In the genomic region with DNA sequence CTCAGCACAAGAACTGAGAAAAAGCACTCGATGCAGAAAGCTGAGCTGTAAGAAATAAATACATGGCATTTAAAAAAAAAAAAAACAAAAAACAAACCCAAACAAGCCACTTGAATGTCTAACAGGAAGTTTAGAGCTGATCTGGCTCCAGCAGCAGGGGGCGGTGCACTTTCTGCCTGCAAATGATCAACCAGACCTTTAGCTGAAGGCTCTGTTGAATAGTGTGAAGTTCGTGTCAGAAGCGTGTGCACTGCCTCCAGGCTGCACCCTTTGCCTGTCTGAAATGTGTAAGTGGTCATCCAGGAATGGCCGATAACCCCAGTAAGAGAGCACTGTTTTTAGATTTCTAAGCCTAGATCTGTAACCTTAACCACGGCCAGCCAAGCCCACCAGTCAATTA, we compare ENCODE assay signal across 12 mouse cellular contexts. TPM values are rescaled to one million over a fixed set of nuclear protein-coding genes. Genes with fewer than 3 reads are reported as not detected.
A peak's percentile ranks its signal among the peaks of the same experiment; 100 is the strongest.
DNase-seq lines count a peak whose midpoint lies in the region; ATAC-seq lines count a peak whose summit lies in the region.
"Had no signal": no experiment of that assay in that cellular context is flagged by ENCODE, and none has a peak within 500 bp of the region (broad histone marks: within the 10 kb centered on the region; RNA-seq: fewer than 3 reads in every experiment).

No protein-coding gene starts in this region.

- H3K4me3 ChIP-seq in heart, embryonic 15.5 days: no peak overlapping the region
- H3K4me3 ChIP-seq in brown adipose tissue, adult 24 weeks (ENCODE audit: insufficient read depth, low read depth, low read length): no peak overlapping the region
- H3K4me3 ChIP-seq in kidney, embryonic 14.5 days (ENCODE audit: low read length): no peak overlapping the region
- H3K4me3 ChIP-seq in liver, embryonic 16.5 days (ENCODE audit: low read depth, low read length): no peak overlapping the region
- H3K4me3 ChIP-seq: embryonic facial prominence, embryonic 10.5 days; hindbrain, embryonic 15.5 days; midbrain, embryonic 12.5 days had no signal

- peak overlapping the region; percentile 76 for H3K27ac ChIP-seq in heart, embryonic 15.5 days
- 0 out of 2 replicates have a peak overlapping the region, but pooled peaks have one; percentile 1 for H3K27ac ChIP-seq in brown adipose tissue, adult 24 weeks (replicated peaks; ENCODE audit: low read depth, low read length)
- H3K27ac ChIP-seq in kidney, embryonic 14.5 days (ENCODE audit: low read depth, low read length): peak overlapping the region; percentile 26; the same call in 1 of the 2 replicates
- H3K27ac ChIP-seq in liver, embryonic 16.5 days (ENCODE audit: low read length): peak overlapping the region; percentile 78
- H3K27ac ChIP-seq: embryonic facial prominence, embryonic 10.5 days; hindbrain, embryonic 15.5 days; midbrain, embryonic 12.5 days had no signal

- peaks cover 66% of the 10 kb centered on the region for H3K36me3 ChIP-seq in heart, embryonic 15.5 days
- peaks cover 82% of the 10 kb centered on the region for H3K36me3 ChIP-seq in kidney, embryonic 14.5 days (ENCODE audit: control insufficient read depth, insufficient read depth, low read length)
- peaks cover 77% of the 10 kb centered on the region for H3K36me3 ChIP-seq in liver, embryonic 16.5 days (ENCODE audit: control insufficient read depth, insufficient read depth)

- ATAC-seq in heart, embryonic 15.5 days (replicated peaks; ENCODE audit: insufficient number of reproducible peaks, insufficient read depth, low FRiP score, low read depth): no peak
- no peak for ATAC-seq in kidney, embryonic 14.5 days (ENCODE audit: low FRiP score, low TSS enrichment)
- 0 out of 2 replicates have a peak, but pooled peaks have one; percentile 17 for ATAC-seq in liver, embryonic 16.5 days (ENCODE audit: low read depth)
- ATAC-seq: forebrain, postnatal 0 days had no signal

- no peak overlapping the region for H3K4me2 ChIP-seq in heart, embryonic 15.5 days
- H3K4me2 ChIP-seq in kidney, embryonic 14.5 days (replicated peaks; ENCODE audit: low read depth, low read length): no peak overlapping the region
- H3K4me2 ChIP-seq in liver, embryonic 16.5 days (ENCODE audit: low read depth, low read length): no peak overlapping the region
- H3K4me2 ChIP-seq: hindbrain, embryonic 15.5 days; midbrain, embryonic 12.5 days had no signal

- H3K4me1 ChIP-seq in heart, embryonic 15.5 days (replicated peaks): peaks cover 38% of the 10 kb centered on the region
- 0 out of 2 replicates have a peak, but pooled peaks cover 5% of the 10 kb centered on the region for H3K4me1 ChIP-seq in brown adipose tissue, adult 24 weeks (ENCODE audit: control insufficient read depth, insufficient read depth, insufficient read length, low read length)
- peaks cover 10% of the 10 kb centered on the region; the same call in 1 of the 2 replicates for H3K4me1 ChIP-seq in kidney, embryonic 14.5 days (ENCODE audit: control insufficient read depth, insufficient read depth, low read length)
- peaks cover 42% of the 10 kb centered on the region for H3K4me1 ChIP-seq in liver, embryonic 16.5 days (ENCODE audit: control insufficient read depth, low read depth, low read length)

- 41% methylated on average over 6 of the region's 6 CpGs for WGBS in heart, embryonic 15.5 days
- 54% methylated on average over 6 of the region's 6 CpGs for WGBS in kidney, embryonic 14.5 days
- WGBS in liver, embryonic 16.5 days (ENCODE audit: insufficient replicate concordance): 55% methylated on average over 6 of the region's 6 CpGs

- no peaks in the 10 kb centered on the region for H3K9me3 ChIP-seq in heart, embryonic 15.5 days (replicated peaks)
- H3K9me3 ChIP-seq in kidney, embryonic 14.5 days (ENCODE audit: control insufficient read depth, low read length): no peaks in the 10 kb centered on the region
- no peaks in the 10 kb centered on the region for H3K9me3 ChIP-seq in liver, embryonic 16.5 days (replicated peaks; ENCODE audit: control insufficient read depth, low read length)
- H3K9me3 ChIP-seq: embryonic facial prominence, embryonic 10.5 days; hindbrain, embryonic 15.5 days; midbrain, embryonic 12.5 days had no signal

- H3K9ac ChIP-seq in heart, embryonic 15.5 days: no peak overlapping the region
- H3K9ac ChIP-seq in kidney, embryonic 14.5 days (ENCODE audit: low read depth, low read length): no peak overlapping the region
- H3K9ac ChIP-seq in liver, embryonic 16.5 days (ENCODE audit: low read depth, low read length): peak overlapping the region; percentile 13; the same call in 1 of the 2 replicates
- H3K9ac ChIP-seq: forebrain, postnatal 0 days; hindbrain, embryonic 15.5 days; midbrain, embryonic 12.5 days had no signal

- DNase-seq in heart, adult 18-20 months: no peak
- DNase-seq in MN1 (ENCODE audit: low spot score): no peak
- no peak for DNase-seq in embryo, embryonic 11 days
- DNase-seq in adrenal gland, adult 8-10 months: no peak
- DNase-seq: forebrain, postnatal 0 days had no signal

- H3K27me3 ChIP-seq in heart, embryonic 15.5 days: no peaks in the 10 kb centered on the region
- no peaks in the 10 kb centered on the region for H3K27me3 ChIP-seq in kidney, embryonic 14.5 days (ENCODE audit: control insufficient read depth, insufficient read depth, low read length)
- H3K27me3 ChIP-seq in liver, embryonic 16.5 days (ENCODE audit: control insufficient read depth, insufficient read depth, low read depth, low read length): no peaks in the 10 kb centered on the region
- H3K27me3 ChIP-seq: hindbrain, embryonic 15.5 days; midbrain, embryonic 12.5 days had no signal

RNA-seq across cellular contexts. Expression of a gene that starts 5.5 kb away (rescaled TPM):
- 33.3 and 44.9 TPM in 2 replicates for polyA plus RNA-seq in heart, embryonic 15.5 days (2015; fragmentation: Nextera tagmentation; extraction: Ambion mirVana)
- total RNA-seq in heart, adult 18-20 months (2021): 10 to 100 TPM; 48.7 to 59.5 TPM
- polyA plus RNA-seq in brown adipose tissue, adult 24 weeks (2012; ENCODE audit: insufficient read depth, insufficient read length, missing spikeins): 47.7 and 48.9 TPM in 2 replicates
- 60.9 and 85.5 TPM in 2 replicates for polyA plus RNA-seq in kidney, embryonic 14.5 days (2014; fragmentation: Nextera tagmentation; extraction: Ambion mirVana)
- 85.4 and 92.5 TPM in 2 replicates for polyA plus RNA-seq in liver, embryonic 16.5 days (2015; fragmentation: Nextera tagmentation; extraction: Ambion mirVana)
- 100 to 1,000 TPM in 1 of 4 experiments, 10 to 100 TPM in 3; 56.6 to 107 (median 62.1) TPM for total RNA-seq in adrenal gland, adult 8-10 months (2022)

Comparison
In these comparisons a context has a peak if more than half of its experiments do, and no peak if none do; other contexts are left out.
1. H3K27ac ChIP-seq: peak in every context shown above with its lines; median percentile 78 in liver, embryonic 16.5 days; 76 in heart, embryonic 15.5 days; 26 in kidney, embryonic 14.5 days; 1 in brown adipose tissue, adult 24 weeks.